Mouse (Mus musculus): Measurements from ENCODE around the gene Nlrx1. TPM values are rescaled to one million over a fixed set of nuclear protein-coding genes. Genes with fewer than 3 reads are reported as not detected.

The Nlrx1 gene
- polyA plus RNA-seq, 1 experiment from 2014 or later = 4.6 TPM

- Histone ChIP-seq H3K36me3 (ENCODE audit: control insufficient read depth, insufficient read depth) (peaks cover 8% of the 10 kb centered on the region; the same call in 1 of the 2 replicates), H3K4me2 (replicated peaks; ENCODE audit: low read depth) (0 out of 2 replicates have a peak overlapping the region, but pooled peaks have one; percentile 90), H3K4me1 (replicated peaks; ENCODE audit: control insufficient read depth, insufficient read depth, low read length) (no peaks in the 10 kb centered on the region), H3K27me3 (replicated peaks; ENCODE audit: control insufficient read depth, insufficient read depth, low read length) (no peaks in the 10 kb centered on the region), H3K27ac (ENCODE audit: low read depth, low read length) (no peak overlapping the region), H3K9ac (ENCODE audit: low read depth, low read length) (no peak overlapping the region), H3K9me3 (ENCODE audit: control insufficient read depth) (no peaks in the 10 kb centered on the region), H3K4me3 (ENCODE audit: low read depth, low read length) (no peak overlapping the region)
- WGBS = 75% methylated on average over 8 of the region's 8 CpGs
- no peak for ATAC-seq
- no peak for TF ChIP-seq CTCF (IDR thresholded peaks at IDR 0.05; ENCODE audit: low read depth)
Measured at GRCm38 (mm10) chr9:44266478-44267226, 1.7 kb downstream of the Nlrx1 start.

GRCm38 (mm10) chr9:44261388-44261787 lies 7.0 kb downstream of the Nlrx1 start:
- Histone ChIP-seq H3K9me3 (ENCODE audit: control insufficient read depth) (no peaks in the 10 kb centered on the region), H3K36me3 (ENCODE audit: control insufficient read depth, insufficient read depth) (peaks cover 8% of the 10 kb centered on the region; the same call in 1 of the 2 replicates), H3K4me1 (replicated peaks; ENCODE audit: control insufficient read depth, insufficient read depth, low read length) (no peaks in the 10 kb centered on the region), H3K27ac (ENCODE audit: low read depth, low read length) (no peak overlapping the region), H3K4me3 (ENCODE audit: low read depth, low read length) (no peak overlapping the region), H3K9ac (ENCODE audit: low read depth, low read length) (no peak overlapping the region), H3K4me2 (replicated peaks; ENCODE audit: low read depth) (no peak overlapping the region), H3K27me3 (replicated peaks; ENCODE audit: control insufficient read depth, insufficient read depth, low read length) (no peaks in the 10 kb centered on the region)
- no peak for TF ChIP-seq CTCF (IDR thresholded peaks at IDR 0.05; ENCODE audit: low read depth)
- WGBS = 69% methylated on average over 14 of the region's 14 CpGs
- no peak for ATAC-seq

GRCm38 (mm10) chr9:44259014-44259413 lies 9.4 kb downstream of the Nlrx1 start:
- no peak overlapping the region for H3K27ac ChIP-seq (ENCODE audit: low read depth, low read length)
- no peaks in the 10 kb centered on the region for H3K27me3 ChIP-seq (replicated peaks; ENCODE audit: control insufficient read depth, insufficient read depth, low read length)
- no peak overlapping the region for H3K9ac ChIP-seq (ENCODE audit: low read depth, low read length)
- no peak overlapping the region for H3K4me2 ChIP-seq (replicated peaks; ENCODE audit: low read depth)
- no peak for ATAC-seq
- no peaks in the 10 kb centered on the region for H3K9me3 ChIP-seq (ENCODE audit: control insufficient read depth)
- H3K4me3 ChIP-seq (ENCODE audit: low read depth, low read length) = no peak overlapping the region
- TF ChIP-seq CTCF (IDR thresholded peaks at IDR 0.05; ENCODE audit: low read depth) = no peak
- 81% methylated on average over 10 of the region's 10 CpGs for WGBS
- H3K36me3 ChIP-seq (ENCODE audit: control insufficient read depth, insufficient read depth) = peaks cover 8% of the 10 kb centered on the region; the same call in 1 of the 2 replicates
- no peaks in the 10 kb centered on the region for H3K4me1 ChIP-seq (replicated peaks; ENCODE audit: control insufficient read depth, insufficient read depth, low read length)

- Histone ChIP-seq H3K9me3 (ENCODE audit: control insufficient read depth) (no peaks in the 10 kb centered on the region), H3K4me2 (replicated peaks; ENCODE audit: low read depth) (no peak overlapping the region), H3K27me3 (replicated peaks; ENCODE audit: control insufficient read depth, insufficient read depth, low read length) (no peaks in the 10 kb centered on the region), H3K4me3 (ENCODE audit: low read depth, low read length) (no peak overlapping the region), H3K36me3 (ENCODE audit: control insufficient read depth, insufficient read depth) (no peaks in the 10 kb centered on the region), H3K9ac (ENCODE audit: low read depth, low read length) (no peak overlapping the region), H3K27ac (ENCODE audit: low read depth, low read length) (no peak overlapping the region), H3K4me1 (replicated peaks; ENCODE audit: control insufficient read depth, insufficient read depth, low read length) (no peaks in the 10 kb centered on the region)
- no peak for ATAC-seq
- WGBS = 81% methylated on average over 8 of the region's 8 CpGs
- no peak for TF ChIP-seq CTCF (IDR thresholded peaks at IDR 0.05; ENCODE audit: low read depth)
Measured at GRCm38 (mm10) chr9:44256213-44256612, 12.2 kb downstream of the Nlrx1 start.

GRCm38 (mm10) chr9:44255136-44255521 lies 13.3 kb downstream of the Nlrx1 start:
- Histone ChIP-seq H3K4me2 (replicated peaks; ENCODE audit: low read depth) (no peak overlapping the region), H3K36me3 (ENCODE audit: control insufficient read depth, insufficient read depth) (no peaks in the 10 kb centered on the region), H3K27ac (ENCODE audit: low read depth, low read length) (no peak overlapping the region), H3K4me3 (ENCODE audit: low read depth, low read length) (no peak overlapping the region), H3K9ac (ENCODE audit: low read depth, low read length) (no peak overlapping the region), H3K27me3 (replicated peaks; ENCODE audit: control insufficient read depth, insufficient read depth, low read length) (no peaks in the 10 kb centered on the region), H3K9me3 (ENCODE audit: control insufficient read depth) (no peaks in the 10 kb centered on the region), H3K4me1 (replicated peaks; ENCODE audit: control insufficient read depth, insufficient read depth, low read length) (no peaks in the 10 kb centered on the region)
- 76% methylated on average over 6 of the region's 6 CpGs for WGBS
- no peak for TF ChIP-seq CTCF (IDR thresholded peaks at IDR 0.05; ENCODE audit: low read depth)
- no peak for ATAC-seq

GRCm38 (mm10) chr9:44254508-44255135 lies 13.8 kb downstream of the Nlrx1 start:
- no peak for ATAC-seq

More at GRCm38 (mm10) chr9:44254508-44255135, 13.8 kb downstream of the Nlrx1 start:
- no peak for TF ChIP-seq CTCF (IDR thresholded peaks at IDR 0.05; ENCODE audit: low read depth)
- Histone ChIP-seq H3K4me3 (ENCODE audit: low read depth, low read length) (no peak overlapping the region), H3K9ac (ENCODE audit: low read depth, low read length) (no peak overlapping the region), H3K36me3 (ENCODE audit: control insufficient read depth, insufficient read depth) (no peaks in the 10 kb centered on the region), H3K4me1 (replicated peaks; ENCODE audit: control insufficient read depth, insufficient read depth, low read length) (no peaks in the 10 kb centered on the region), H3K9me3 (ENCODE audit: control insufficient read depth) (no peaks in the 10 kb centered on the region), H3K4me2 (replicated peaks; ENCODE audit: low read depth) (no peak overlapping the region), H3K27me3 (replicated peaks; ENCODE audit: control insufficient read depth, insufficient read depth, low read length) (no peaks in the 10 kb centered on the region), H3K27ac (ENCODE audit: low read depth, low read length) (no peak overlapping the region)
- WGBS = 18% methylated on average over 5 of the region's 5 CpGs
